Mouse (Mus musculus): ENCODE results near the gene Steap1.
A peak's percentile ranks its signal among the peaks of the same experiment; 100 is the strongest.

Steap1 gene

GRCm38 (mm10) chr5:5748866-5749682 lies at the start of gene Steap1:
TSS of gene Steap1 (minus strand) at chr5:5749326.
- DNase-seq (ENCODE audit: low spot score in 2 of 2): peak; percentile 66 to 78

DNA sequence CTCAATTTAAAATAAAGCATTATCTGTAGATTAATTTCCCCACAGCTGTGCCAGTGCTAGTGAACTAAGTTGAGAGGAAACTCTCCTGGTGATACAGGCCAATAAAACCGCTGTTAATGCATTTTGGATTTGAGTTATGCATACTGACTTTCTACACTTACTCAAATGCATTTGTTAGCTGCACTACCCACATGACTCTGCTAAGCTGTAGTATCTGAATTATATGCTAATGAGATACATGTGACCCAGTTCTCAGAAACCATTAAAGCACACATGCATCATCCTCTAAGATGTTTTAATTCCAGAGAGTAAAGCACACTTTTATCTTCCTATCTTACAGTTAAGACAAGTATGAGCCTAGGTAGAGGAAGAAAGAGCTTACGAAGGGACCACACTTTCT lies 38.0 kb upstream of the Steap1 start:
- DNase-seq (ENCODE audit: low spot score in 2 of 2): no peak

GRCm38 (mm10) chr5:5756392-5757019 lies 7.4 kb upstream of the Steap1 start:
- DNase-seq (ENCODE audit: low spot score in 2 of 2): no peak

DNA sequence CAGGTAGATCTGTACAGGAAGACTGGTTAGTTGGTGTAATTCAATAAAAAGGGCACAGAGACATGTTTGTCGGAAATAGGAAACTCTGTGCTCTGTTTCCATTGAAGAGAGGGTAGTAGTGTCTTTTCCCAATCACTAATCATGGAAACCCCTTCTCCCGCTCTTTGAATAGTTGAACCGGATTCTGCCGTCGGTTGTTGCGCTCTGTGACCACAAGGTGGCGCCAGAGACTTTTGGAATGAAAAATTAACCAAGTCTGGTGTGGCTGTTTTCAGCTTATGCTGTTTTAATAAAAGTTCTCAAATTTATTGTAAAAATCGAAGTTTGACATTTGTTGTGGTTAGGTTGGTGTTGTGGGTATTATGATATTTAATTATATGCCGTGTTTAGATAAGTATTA lies 5.9 kb upstream of the Steap1 start:
- peak in 1 of 2 experiments; percentile 30 for DNase-seq (ENCODE audit: low spot score in 2 of 2)

- peak in 1 of 2 experiments; percentile 31 for DNase-seq (ENCODE audit: low spot score in 2 of 2)
These were observed 671 bp upstream of the Steap1 start for GRCm38 (mm10) chr5:5749772-5750222.

DNA sequence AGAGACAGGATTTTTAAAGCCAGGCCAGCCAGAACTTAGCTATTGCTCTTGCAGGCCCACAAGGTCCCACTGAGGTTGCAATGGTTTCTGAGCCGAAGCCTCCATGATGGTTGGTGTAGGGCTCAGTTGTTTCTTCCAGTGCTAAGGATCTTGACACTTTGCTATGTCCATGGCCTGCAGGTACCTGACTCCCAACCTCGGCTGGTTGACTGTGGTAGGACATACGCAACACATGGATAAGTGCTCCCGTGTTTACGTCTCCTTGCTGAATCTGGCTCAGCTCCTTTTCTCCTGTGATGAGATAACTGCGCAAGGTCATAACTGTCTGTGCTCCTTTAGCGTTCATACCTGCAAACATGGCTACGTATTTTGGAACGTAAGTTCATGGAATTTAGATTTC lies 14.7 kb downstream of the Steap1 start:
- no peak for DNase-seq (ENCODE audit: low spot score in 2 of 2)

- DNase-seq (ENCODE audit: low spot score in 2 of 2): no peak
These were observed 16.3 kb downstream of the Steap1 start for GRCm38 (mm10) chr5:5732858-5733257.

DNA sequence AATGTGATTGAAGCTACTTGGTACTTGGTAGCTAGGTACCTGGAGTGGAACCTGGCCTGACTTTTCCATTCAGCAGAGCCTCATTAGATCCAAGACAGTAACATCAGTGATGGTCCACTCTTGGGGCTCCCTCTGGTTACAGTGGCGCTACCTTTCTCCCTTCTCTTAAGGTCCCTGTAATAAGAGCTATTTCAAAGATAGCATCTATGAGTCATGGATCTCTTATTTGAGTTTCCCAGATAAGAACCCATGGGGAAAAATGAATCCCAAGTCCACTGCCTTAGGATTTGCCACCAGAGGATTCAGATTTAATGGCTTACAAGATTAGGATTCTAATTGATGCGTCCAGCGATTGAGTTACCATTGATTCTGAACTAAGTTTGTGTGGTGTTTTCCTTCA lies 16.9 kb downstream of the Steap1 start:
- no peak for DNase-seq (ENCODE audit: low spot score in 2 of 2)

DNA sequence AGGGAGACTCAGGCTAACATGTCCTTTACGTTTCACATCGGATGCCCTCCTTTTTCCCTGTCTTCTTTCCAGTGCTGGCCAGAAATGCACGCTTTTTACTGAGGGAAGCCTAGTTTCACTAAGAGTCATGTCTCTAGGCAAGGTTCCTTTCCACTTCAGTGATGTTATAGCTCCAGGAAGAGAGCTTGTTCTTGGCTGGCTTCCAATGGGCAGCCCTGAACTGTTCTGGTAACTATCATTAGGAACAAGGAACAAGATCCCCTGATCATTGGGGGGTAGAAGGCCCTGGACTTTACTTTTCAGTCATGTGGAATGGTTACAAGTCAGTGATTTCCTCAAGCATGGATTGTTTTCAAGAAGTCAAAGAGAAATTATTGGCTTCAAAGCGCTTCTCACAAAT lies 19.2 kb downstream of the Steap1 start:
- no peak for DNase-seq (ENCODE audit: low spot score in 2 of 2)

DNA sequence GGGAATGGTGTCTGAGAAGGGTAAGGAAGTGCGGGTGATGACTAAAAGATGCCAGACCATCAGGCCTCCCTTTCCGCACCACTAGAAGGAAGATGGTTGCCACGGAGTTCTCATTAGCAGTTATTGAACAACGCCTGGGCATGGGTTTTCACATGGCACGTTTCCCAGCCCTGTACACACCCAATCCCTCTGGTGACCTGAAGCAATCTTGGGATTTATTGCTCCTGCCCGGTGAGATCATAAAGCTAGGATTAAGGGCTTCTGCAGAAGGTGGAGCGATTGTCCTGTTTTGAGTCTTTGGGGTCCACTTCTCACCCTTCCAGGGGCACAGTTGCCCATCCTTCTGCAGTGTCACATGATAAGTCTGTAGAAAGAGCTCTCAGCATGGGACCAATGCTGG lies 26.9 kb downstream of the Steap1 start:
- DNase-seq (ENCODE audit: low spot score in 2 of 2): no peak

- no peak for DNase-seq (ENCODE audit: low spot score in 2 of 2)
These were observed 38.1 kb downstream of the Steap1 start for GRCm38 (mm10) chr5:5711032-5711431.

DNA sequence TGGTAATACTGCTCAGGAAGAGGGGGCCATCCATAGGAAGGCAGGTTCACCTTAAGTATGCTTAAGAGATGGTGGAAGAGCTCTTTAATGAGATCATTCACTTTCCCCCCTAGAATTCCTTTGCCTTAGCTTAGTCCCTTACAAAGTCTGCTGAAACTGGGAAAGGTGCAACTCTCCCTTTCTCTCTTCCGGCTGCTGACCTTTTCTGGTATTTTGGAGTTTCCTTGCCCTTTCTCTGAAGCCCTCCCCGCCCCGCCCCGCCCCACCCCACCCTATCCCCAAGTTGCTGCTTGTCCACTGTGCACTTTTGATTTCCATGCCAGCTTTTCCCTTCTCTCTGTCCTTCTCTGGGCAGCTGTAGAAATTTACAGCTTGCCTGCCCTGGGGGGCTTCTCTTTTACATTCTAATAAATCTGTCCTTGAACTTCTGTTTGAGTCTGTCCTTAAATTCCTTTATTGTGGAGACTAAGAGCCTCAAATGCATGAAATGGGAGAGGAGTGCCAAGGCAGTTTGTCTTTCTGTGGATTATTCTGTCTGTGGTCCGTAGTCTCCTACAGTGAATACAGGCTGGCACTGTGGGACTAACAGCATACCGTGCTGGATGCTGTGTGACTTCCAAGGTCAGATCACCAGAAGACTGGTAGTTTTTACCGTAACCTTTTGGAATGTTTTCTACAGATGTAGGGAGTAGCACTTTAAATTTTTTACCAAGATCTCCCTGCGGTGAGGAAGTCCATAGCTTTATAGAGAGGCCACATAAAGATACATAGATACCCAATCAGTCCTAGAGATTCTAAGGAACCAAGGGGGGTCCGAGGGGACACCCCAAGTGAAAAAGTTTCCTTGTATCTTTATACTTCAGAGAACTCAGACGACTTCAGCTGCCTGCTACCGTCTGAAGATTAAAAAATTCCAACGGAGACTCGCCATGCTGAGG lies 41.5 kb downstream of the Steap1 start:
- no peak for DNase-seq (ENCODE audit: low spot score in 2 of 2)

DNA sequence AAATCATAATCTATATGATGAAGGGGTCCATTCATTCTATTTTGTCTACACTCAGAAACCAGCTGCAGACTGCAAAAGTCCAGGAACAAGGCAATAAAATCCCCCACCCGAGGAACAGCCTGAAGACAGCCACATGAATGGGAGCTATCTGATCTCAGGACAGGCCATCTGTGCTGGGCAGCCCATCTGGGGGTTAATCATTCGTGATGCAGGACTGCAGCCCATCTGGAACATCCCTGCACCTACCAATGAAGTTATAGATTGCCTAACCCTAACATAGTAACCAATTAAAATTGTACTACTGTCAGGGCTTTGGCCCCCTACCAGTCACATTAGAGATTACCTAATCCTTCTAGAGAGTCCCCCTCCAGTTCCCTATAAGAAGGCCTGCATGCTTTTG lies 44.1 kb downstream of the Steap1 start:
- DNase-seq (ENCODE audit: low spot score in 2 of 2): no peak

DNA sequence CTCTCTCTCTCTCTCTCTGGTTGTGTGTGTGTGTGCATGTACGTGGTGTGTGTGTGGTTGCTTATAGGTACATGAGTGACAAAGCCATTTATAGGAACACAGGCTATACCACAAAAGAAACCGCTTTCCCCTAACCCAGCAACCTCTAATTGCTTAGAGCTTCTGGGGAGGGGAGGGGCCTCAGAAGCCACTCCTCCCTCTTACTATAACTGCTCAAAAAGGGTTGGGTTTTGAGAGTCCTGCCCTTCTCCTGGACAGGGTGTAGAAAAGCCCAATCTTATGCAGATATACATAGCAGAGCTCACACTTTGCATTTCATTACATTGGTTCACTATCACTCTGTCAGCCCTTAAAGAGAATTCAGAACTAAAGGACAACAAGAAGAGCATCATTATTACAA lies 48.7 kb downstream of the Steap1 start:
- DNase-seq (ENCODE audit: low spot score in 2 of 2): no peak

- no peak for DNase-seq (ENCODE audit: low spot score in 2 of 2)
These were observed 50.3 kb downstream of the Steap1 start for GRCm38 (mm10) chr5:5698830-5699229.

DNA sequence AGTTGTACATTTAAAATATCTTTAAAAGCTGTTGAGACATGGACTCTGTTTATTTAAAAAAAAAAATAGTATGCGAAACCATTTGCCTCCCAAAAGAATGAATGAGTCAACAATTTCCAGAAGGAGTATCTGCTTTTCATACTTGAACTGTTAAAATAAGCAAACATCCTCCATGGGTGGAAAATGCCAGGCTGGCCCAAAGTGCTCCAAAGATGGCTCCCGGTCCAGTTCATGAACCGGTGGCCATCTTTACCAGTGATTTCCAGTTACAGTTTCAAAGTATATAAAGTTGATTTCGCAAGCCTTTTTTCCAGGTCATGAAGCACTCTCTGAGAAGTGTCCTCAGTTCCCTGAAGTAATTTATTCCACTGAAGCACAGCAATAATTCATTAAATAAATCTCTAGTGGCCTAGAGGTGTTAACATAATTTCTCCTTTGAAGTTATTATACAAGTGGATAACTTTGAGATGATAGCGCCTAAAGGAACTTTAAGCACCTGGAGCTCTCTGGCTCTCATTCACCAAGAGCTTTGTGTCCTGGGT lies 53.7 kb downstream of the Steap1 start:
- no peak for DNase-seq (ENCODE audit: low spot score in 2 of 2)

GRCm38 (mm10) chr5:5693956-5694653 lies 55.0 kb downstream of the Steap1 start, which contains the start of gene Steap2:
TSS of gene Steap2 (minus strand) at chr5:5694578.
- peak; percentile 3 to 23 for DNase-seq (ENCODE audit: low spot score in 2 of 2)

DNA sequence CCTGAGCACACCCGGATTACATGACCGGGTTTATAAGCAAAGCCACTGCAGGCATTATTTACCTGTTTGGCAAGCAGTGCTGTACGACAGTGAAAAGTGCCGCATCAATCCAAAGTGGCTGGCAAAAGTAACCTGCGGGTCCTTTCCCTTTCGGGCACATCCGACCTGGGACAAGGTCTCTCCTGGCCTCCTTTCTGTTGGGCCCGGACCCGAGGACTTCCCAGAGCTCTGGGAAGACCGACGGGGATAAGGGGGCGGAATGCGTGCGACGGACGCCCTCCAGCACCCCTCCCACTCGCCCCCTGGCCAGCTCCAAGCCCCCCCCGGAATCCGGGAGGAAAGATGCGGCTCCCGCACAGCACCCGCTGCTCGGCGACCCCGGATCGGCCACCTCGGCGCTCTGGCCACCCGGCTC lies 55.6 kb downstream of the Steap1 start:
- peak in 1 of 2 experiments; percentile 12 for DNase-seq (ENCODE audit: low spot score in 2 of 2)

DNA sequence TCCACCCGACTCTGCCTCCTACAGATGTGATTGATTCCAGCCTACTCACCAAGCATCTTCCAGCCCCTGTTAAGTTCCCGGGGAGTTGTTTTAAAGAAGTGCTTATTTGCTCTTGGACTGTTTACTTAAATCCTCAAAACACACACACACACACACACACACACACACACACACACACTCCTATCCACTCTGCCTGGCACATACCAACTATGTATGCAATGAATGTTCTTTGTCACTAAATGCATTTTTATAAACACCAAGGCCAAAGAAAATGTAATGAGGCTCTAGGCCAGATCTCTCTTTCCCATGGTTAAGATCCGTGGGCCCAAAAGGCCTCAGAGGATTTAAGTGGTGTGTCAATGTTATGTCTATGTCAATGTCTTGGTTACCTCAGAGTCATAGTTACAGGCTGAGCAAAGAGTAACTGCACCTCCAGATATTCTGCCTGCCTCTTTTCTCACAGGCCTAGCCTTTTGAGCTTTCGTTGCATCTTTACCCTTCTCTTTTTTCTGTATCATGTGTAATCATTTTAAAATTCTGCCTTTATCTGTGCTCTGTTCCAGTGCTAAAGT lies 56.9 kb downstream of the Steap1 start:
- no peak for DNase-seq (ENCODE audit: low spot score in 2 of 2)

DNA sequence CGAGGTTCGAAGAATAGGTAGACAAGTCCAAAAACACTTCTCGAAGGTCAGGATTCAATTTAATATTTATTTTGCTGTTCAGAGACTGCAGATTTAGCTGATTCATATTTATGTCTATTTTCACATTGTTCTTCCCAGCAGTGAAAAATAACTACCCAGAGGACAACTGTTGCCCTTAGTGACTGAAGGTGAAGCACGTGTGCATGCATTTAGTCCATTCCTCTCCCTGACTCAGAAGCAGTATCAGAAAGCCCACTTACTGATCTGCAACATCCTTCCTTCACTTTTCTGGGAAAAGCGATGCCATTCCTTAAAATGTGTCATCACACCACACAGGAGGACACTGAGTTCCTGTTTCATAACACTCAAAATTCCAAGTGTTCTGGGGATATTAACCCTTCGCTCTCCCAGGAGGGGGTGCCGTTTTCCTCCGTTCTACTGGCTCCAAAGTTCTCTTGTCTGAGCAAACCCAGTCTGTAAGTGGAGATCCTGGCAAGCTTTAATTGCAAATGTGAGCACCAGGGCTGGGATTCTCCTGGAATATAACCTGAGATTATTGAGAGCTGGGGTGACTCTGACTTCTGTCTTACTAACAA lies 60.1 kb downstream of the Steap1 start:
- no peak for DNase-seq (ENCODE audit: low spot score in 2 of 2)

Data from heart, adult 9 months (tissue).